Mouse (Mus musculus) liver, adult (tissue): ENCODE data around the gene Myzap.

Experiments
- GATA4 ChIP-seq: IDR thresholded peaks from 2 replicates; pipeline ENCODE4 v1.6.1; 2014; ENCODE audit warnings: mild to moderate bottlenecking, low read length; ENCODE audit not compliant: insufficient replicate concordance

The Myzap gene

DNA sequence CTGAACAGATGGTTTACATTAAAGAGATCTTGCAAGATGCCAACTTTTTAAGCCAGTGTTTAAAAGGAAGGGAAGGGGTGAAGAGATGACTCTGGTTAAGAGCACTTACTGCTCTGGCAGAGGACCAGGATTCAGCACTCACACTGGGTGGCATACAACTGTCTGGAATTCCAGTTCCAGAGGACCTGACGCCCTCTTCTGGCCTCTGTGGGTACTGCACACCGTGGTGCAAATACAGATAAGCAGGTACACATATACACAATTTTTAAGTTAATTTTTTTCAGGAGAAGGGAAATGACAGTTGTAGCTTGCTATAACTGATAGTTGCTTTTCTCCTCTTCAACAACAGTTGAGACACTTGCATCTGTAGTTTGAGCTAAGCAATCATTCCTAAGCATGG is 62.2 kb downstream of the Myzap start:
- TF ChIP-seq GATA4 = no peak

DNA sequence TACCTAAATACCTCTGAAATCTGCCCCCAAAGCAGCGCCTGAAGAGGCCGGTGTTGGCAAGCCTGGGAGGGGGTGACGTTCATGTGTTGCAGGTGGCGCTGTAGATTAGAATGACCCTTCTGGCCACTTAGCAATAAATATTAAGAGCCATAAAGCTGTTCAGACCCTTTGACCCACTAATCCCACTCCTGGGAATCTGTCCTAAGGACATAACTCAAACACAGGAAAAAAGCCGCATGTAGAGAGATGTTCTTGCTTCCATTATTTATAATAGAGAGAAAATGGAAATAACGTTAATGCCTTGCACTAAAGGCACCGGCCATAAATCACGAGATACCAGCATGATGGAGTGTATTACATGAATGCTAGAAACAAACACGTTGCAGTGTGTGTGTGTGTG is 64.7 kb downstream of the Myzap start:
- no peak for TF ChIP-seq GATA4

DNA sequence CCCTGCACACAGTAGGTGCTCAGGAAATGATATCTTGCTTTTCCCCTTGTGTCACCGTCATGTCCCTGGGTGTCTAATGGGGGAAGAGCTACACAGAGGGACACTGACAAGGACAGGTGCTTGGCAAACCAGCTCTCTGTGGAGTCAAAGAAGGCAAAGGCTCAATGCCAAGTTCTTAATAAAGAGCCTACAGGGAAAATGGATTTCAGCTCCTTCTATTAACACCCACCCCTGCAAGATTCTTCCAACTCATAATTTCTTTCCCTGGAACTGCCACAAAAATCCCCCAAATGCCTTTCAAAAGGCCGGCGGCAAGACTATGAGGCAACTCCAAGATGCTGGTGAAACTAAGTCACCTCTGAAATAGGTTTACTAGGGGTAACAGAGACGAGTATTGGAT is 68.3 kb downstream of the Myzap start:
- no peak for TF ChIP-seq GATA4

DNA sequence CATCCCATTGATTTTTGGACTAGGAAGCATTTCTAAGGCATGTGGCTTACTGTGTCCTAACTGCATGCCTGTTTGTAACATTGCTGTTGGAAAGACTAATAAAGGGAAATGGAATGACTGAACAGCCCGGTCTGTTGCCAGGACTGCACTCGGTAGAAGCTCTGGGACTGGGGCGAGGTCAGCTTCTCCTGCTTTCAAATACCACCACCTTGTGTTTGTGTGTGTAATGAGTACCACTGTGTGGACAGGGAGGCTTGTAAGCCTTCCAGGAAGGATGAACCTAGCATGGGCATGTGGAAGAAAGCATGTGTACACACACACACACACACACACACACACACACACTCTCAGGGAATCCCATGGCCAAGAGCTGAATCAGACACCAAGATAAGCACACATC is 72.3 kb downstream of the Myzap start:
- no peak for TF ChIP-seq GATA4

DNA sequence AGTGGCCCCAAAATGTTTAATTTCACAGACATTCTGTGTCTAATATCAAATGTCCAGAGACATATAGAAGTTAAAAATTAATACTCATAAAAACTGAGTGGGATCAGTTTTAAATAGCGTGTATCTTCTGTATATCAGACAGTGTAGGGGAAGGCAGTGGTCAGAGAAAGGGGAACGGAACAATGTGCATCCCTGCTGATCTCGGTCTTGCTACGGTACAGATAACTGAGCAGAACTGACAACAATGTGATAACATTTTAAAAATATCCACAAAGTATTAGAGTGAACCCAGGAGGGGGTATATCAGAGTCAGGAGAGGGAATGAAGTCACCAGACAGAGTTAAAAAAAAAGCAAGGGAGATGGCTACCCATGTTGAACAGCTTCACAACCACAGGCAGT is 74.7 kb downstream of the Myzap start:
- TF ChIP-seq GATA4 = no peak

DNA sequence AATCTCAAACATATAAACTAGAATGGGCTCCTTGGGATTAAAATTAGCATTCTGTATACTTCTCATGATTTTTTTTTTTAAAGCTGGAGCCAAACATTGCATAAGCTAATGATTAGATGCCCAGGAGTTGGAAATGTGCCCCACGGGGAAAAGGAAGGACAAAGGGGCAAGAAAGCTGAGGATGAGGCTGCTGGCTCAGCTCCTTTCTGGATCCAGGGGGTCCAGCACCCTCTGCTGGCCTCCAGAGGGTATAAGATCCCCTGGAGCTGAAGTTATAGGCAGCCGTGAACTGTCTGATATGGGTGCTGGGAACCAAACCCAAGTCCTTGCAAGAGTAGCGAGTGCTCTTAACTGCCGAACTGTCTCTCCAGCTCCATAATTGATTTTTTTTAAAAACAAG is 76.3 kb downstream of the Myzap start:
- no peak for TF ChIP-seq GATA4

DNA sequence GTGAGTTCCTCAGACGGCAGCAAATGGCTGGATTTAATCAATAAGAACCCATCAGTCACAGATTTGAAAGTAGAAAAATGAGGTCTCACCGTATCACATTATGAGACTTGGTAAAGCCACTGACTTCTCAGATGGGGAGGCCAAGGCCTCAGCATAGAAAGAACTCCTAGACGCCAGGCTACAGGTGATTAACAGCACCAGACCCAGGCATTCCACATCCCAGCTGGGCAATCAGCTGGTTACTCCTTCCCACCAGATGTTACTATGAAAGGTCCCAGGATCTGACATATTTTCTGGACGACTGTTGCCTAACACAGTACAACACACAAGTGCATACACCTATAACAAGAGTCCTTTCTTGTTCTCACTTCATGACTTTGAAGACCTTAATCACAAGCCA is 78.6 kb downstream of the Myzap start:
- TF ChIP-seq GATA4 = no peak

DNA sequence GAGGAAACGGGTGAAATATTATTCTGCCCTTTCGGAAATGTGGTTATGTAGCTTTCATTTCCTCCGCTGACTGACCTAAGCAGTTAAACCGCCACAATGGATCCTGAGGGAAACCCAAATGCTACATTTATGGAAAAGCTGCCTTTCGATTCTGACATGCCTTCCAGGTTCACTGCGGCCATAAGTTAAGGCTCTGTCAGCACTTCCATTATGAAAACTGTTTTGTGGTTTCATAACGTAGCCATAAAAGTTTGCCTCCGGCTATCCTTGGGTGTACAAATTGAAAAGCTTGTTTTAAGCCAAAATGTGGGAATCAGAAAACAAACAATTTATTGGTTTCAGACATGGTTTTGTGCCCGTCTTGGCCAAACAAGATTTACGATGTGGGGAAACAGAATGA is 79.3 kb downstream of the Myzap start:
- TF ChIP-seq GATA4 = no peak

DNA sequence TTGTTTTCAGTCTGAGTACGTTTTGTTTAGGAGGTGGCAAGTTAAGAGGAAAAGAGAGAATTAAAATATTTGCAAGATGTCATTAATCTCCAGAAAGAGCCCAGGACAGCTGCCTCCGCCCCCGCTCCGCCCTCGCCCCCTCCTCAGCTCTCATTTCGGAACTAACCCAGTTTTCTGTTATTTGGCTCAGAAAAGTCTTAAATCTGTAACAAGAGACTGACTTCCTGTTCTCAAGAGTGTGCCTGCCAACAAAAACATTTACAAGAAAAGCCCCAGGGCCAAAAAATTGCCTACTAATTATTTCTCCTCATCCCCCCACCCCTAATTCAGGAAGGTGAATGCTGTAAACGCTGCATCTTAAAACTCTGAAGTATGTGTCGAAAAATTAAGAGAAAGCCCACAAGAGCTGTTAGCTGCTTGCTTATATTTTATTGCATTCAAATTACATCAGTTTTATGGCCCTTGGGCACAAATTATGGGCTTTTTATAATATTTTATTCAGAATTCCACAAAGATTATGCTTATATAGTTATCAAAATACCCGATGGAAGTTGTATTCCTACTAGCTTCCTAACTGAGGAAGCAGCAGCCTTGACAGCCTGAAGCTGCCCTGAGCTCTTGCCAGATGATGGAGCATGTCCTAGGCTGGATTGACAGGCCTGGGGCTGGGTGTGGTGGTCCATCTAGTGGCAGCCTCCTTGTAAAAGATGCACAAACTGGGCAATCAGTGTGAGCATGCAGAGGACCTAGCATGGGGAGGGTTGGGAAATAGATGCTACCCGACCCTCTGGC is 93.6 kb downstream of the Myzap start:
- no peak for TF ChIP-seq GATA4

DNA sequence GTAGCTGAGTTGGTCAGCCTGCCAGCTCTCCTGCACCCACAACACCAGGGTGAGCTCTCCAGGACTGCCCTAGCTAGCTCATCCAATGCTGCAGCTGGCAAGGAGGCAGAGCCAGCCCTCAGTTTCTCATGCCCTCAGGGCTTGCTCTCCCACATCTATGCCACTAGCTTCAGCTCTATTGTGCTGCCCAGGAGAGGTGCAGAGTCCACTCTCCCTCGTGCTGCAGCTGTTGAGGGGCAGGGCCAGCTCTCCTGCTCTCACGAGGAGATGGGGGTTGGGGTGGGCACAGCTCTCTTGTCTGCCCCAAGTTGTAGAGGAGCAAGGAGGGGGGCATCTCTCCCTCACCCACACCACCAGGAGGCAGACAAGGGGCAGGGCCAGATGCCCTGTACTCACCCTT is 95.5 kb downstream of the Myzap start:
- no peak for TF ChIP-seq GATA4

DNA sequence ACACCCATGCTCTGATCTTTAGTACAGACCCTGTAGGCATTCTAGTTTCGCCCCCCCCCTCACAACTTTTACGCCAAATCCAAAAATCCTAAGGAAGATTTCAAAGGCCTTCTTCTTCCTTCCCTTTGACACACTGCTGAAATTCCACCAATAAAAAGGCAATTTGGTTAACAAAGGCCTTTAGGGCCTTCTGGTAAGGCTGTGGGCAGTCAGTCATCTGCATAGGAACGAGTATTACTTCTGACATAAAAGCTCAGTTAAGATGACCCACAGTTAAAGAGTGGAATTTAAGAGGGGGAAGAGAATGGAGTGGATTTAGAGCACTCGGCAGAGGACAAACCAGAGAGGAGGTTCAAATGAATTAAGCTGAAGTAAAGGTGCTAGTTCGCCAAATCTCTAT is 98.4 kb downstream of the Myzap start:
- no peak for TF ChIP-seq GATA4

DNA sequence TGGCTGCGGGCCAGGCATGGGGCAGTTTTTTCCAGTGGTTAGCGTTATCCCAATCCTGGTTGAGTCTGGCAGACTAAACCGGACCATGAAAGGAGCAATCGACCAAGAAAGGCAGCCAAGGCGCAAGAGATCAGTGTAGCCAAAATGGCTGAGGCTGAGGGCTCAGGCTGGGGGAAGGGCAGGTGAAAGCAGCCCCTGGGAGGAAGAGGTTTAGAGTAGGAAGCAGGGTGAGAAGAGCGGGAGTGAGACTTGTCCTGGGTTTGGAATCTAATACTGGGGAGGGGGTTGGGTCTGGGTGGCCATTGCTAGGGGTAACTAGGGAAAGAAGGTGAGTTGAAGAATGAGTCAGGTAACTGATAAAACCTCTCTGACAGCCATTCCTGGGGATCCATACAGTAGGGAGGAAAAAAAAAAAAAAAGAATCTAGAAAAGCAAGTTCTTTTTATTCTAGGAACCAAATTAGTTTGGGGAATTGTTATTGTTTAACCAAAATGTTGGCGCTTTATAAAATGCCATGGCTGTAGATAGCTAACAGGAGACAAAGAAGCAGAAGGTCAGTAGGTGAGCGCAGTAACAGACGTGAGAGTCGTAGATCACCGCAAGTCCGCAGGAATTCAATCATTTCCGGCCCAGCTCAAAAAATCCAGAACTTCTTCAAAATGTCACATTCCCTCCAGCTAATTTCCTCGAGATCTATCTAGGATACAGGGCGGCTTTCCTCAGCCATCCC is 99.7 kb downstream of the Myzap start:
- no peak for TF ChIP-seq GATA4

DNA sequence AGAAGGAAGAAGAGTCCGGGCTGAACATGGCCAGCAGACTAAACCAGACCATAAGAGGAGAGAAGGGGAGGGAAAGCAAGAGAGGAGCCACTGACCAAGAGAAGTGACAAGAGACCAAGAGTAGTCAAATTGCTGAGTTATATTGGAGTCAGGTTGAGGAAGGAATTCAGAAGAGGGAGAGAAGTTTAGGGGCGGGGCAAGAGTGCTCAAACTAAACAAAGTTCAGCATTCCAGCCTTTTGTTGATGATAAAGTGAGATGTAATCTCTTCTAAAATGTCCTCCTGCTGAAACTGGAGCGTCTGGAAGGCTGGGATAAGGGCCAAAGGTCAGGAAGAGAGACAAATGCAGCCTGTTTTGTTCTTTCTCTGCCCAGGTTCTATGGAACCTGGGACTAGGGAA is 102.1 kb downstream of the Myzap start:
- TF ChIP-seq GATA4 = no peak

DNA sequence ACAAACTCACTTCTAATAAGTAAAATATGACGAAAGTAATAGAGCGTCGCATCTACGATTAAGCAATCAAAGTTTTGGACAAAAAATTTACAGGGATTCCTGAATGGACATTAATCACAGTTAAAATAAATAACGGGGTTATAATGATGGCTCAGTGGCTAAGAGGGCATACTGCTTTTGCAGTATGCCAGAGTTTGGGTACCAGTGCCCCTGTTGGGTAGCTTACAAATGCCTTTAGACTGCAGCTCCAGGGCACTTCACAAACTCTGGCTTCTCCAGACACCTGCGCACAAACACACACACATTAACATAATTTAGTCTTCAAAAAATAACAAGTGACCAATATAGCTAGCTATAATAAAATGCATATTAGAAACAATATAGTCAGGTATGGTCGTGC is 106.0 kb downstream of the Myzap start:
- no peak for TF ChIP-seq GATA4

DNA sequence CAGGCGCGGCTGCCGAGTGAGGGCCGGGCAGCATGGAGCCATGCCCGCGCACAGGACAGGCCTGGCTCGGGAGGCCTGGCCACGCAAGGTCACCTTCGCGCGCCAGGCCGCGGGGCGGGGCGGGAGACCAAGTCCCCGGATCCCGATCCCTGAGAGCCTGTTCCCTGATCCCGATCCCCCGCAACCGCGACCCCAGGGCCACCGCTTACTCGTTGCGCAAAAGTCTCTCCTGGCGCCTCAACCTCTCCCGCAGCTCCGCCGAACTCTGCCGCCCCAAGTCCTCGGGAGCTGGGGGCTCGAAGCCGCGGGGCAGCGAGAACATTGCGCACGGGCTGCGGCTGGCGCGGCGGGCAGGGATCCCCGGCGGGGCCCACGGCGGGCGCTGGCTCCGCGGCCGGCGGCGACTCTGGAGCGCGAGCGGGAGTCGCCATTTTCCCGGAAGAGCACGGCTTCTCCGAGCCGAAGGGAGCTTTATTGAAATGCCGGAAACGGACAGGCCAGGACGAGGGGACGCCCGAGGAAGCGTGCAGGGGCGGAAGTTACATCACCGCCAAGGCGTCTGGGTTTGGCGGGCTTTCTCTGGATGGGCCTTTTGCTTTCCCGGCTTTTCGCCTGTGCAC is 106.6 kb downstream of the Myzap start, which contains the start of gene Polr2m:
Gene Polr2m, minus strand, starts transcription at position 461 of the 620 bp plus-strand sequence.
- no peak; the same call in 1 of the 2 replicates for TF ChIP-seq GATA4

DNA sequence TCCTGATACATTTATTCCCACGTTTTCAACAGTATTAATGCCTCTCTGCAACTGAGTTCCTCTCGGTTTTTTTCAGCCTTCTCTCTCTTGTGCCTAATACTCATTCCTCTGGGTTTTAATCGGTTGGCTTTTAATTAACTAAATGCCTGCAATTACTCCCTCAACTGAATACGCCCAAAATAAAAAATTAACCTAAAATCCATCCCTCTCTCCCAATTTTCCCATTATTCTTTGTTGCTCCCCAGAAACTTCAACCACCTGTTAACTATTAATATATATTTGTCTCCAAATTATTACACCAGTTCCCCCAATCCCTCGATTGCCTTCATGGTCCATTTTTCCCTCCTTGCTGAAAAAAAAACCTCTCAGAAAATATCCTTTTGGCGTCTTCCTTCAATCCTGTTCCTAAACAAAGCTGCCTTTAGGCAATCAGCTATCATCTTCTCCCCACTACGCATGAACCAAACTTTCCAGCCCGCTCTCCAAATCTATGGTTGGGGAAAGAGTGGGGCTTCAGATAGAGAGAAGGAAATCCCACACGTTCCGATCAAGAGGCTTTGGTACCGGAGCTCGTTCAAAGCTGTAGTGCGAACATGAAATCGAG is 107.2 kb downstream of the Myzap start:
- no peak for TF ChIP-seq GATA4

DNA sequence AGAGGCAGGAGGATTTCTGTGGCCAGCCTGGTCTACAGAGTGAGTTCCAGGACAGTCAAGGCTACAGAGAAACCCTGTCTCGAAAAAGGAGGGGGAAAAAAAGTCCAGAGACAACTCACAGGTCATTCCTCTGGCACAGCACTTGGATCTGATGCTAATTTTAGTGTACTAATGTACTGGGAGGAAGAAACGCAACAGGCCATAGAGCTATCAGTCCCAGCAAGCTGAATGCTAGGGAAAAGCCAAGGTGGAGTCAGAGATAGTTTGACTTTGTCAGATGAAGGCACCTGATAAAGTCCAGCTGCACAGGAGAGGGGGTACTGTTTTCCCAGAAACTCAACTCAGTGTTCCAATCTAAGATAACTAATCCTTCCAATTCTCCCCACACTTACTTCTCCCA is 111.9 kb downstream of the Myzap start:
- no peak for TF ChIP-seq GATA4
